Mouse (Mus musculus) bone marrow, adult 2 months (tissue): Measurements from ENCODE around the gene Klhdc1. TPM values are rescaled to one million over a fixed set of nuclear protein-coding genes. Genes with fewer than 3 reads are reported as not detected.

Experiments
- H3K27ac ChIP-seq: fragments of 200-500 bp; 2 replicates; pipeline ENCODE4 v1.5.1; 2012; ENCODE audit warnings: low read depth, mild to moderate bottlenecking, control low read depth, inconsistent platforms, low read length; ENCODE audit not compliant: control insufficient read depth, poor library complexity, insufficient read depth
- H3K4me1 ChIP-seq: fragments of 200-500 bp; 2 replicates; pipeline ENCODE4 v1.6.1; 2011; ENCODE audit warnings: low read length; ENCODE audit not compliant: control insufficient read depth, insufficient read depth
- H3K4me3 ChIP-seq: fragments of 200-500 bp; replicated peaks from 2 replicates; pipeline ENCODE3; 2011; ENCODE audit warnings: mild to moderate bottlenecking, low read depth, low read length, control low read depth; ENCODE audit not compliant: control insufficient read depth
- CTCF ChIP-seq: fragments of 200-500 bp; IDR thresholded peaks from 2 replicates; pipeline ENCODE4 v1.5.1; 2011; ENCODE audit warnings: low read length, control low read depth; ENCODE audit not compliant: control insufficient read depth, insufficient read depth
- POLR2A ChIP-seq: fragments of 200-500 bp; IDR thresholded peaks from 2 replicates; pipeline ENCODE4 v1.6.1; 2011; ENCODE audit warnings: low read depth, mild to moderate bottlenecking, control low read depth, low read length, borderline replicate concordance; ENCODE audit not compliant: control insufficient read depth
- WGBS: fragments of 180-500 bp; shearing (Covaris S2); methylation state at CpG from one replicate; pipeline ENCODE4 v1.1.7; 2018; 5-methylcytosine and 5-hydroxymethylcytosine counted together
- polyA plus RNA-seq: library from polyadenylated mRNA; stranded (reverse); fragments of >200 nt; gene quantifications from 2 replicates; pipeline ENCODE4 v1.2.4, GENCODE M21; 2011; ENCODE audit warnings: low replicate concordance; ENCODE audit not compliant: missing spikeins, insufficient read depth, insufficient read length

Gene Klhdc1
- polyA plus RNA-seq, 1 experiment, result not detected

GRCm38 (mm10) chr12:69279931-69280469 lies 39.0 kb downstream of the Klhdc1 start:
- Histone ChIP-seq H3K4me3 (no peak overlapping the region), H3K27ac (no peak overlapping the region), H3K4me1 (peaks cover 1% of the 10 kb centered on the region; the same call in 1 of the 2 replicates)
- WGBS, result 17% methylated on average over 1 of the region's 1 CpGs
- TF ChIP-seq CTCF (no peak), POLR2A (no peak)

GRCm38 (mm10) chr12:69280915-69281314 lies 39.9 kb downstream of the Klhdc1 start:
- no peak overlapping the region for H3K27ac ChIP-seq
- H3K4me1 ChIP-seq, result no peaks in the 10 kb centered on the region
- no peak for TF ChIP-seq CTCF
- TF ChIP-seq POLR2A, result no peak
- WGBS, result 89% methylated on average over 3 of the region's 3 CpGs
- no peak overlapping the region for H3K4me3 ChIP-seq

- 88% methylated on average over 7 of the region's 7 CpGs for WGBS
- no peak for TF ChIP-seq POLR2A
- TF ChIP-seq CTCF, result no peak
- H3K27ac ChIP-seq, result no peak overlapping the region
- no peaks in the 10 kb centered on the region for H3K4me1 ChIP-seq
- H3K4me3 ChIP-seq, result no peak overlapping the region
These were observed 42.2 kb downstream of the Klhdc1 start for GRCm38 (mm10) chr12:69283146-69283545.

- Histone ChIP-seq H3K4me1 (no peaks in the 10 kb centered on the region), H3K4me3 (no peak overlapping the region), H3K27ac (no peak overlapping the region)
- 68% methylated on average over 8 of the region's 8 CpGs for WGBS
- TF ChIP-seq CTCF (no peak), POLR2A (no peak)
These were observed 46.6 kb downstream of the Klhdc1 start for GRCm38 (mm10) chr12:69287535-69287934.

GRCm38 (mm10) chr12:69288699-69289098 lies 47.7 kb downstream of the Klhdc1 start:
- TF ChIP-seq POLR2A (no peak), CTCF (no peak)
- 80% methylated on average over 9 of the region's 9 CpGs for WGBS
- no peaks in the 10 kb centered on the region for H3K4me1 ChIP-seq
- no peak overlapping the region for H3K27ac ChIP-seq
- no peak overlapping the region for H3K4me3 ChIP-seq

GRCm38 (mm10) chr12:69292401-69292800 lies 51.4 kb downstream of the Klhdc1 start:
- Histone ChIP-seq H3K4me1 (peaks cover 1% of the 10 kb centered on the region; the same call in 1 of the 2 replicates), H3K27ac (no peak overlapping the region), H3K4me3 (no peak overlapping the region)
- no peak for TF ChIP-seq POLR2A
- TF ChIP-seq CTCF, result no peak
- 81% methylated on average over 6 of the region's 6 CpGs for WGBS

- whole genome bisulfite sequencing, result 56% methylated on average over 2 of the region's 2 CpGs
- TF ChIP-seq CTCF (no peak), POLR2A (no peak)
- Histone ChIP-seq H3K4me1 (peaks cover 1% of the 10 kb centered on the region), H3K27ac (peak overlapping the region; percentile 64), H3K4me3 (no peak overlapping the region)
These were observed 52.8 kb downstream of the Klhdc1 start for GRCm38 (mm10) chr12:69293815-69294214.

- H3K27ac ChIP-seq, result peak overlapping the region; percentile 54
- TF ChIP-seq CTCF, result no peak
- TF ChIP-seq POLR2A, result no peak
- no peak overlapping the region for H3K4me3 ChIP-seq
- 38% methylated on average over 2 of the region's 2 CpGs for WGBS
- H3K4me1 ChIP-seq, result peaks cover 1% of the 10 kb centered on the region
These were observed 54.0 kb downstream of the Klhdc1 start for GRCm38 (mm10) chr12:69294936-69295335.

GRCm38 (mm10) chr12:69295651-69296050 lies 54.7 kb downstream of the Klhdc1 start:
- 59% methylated on average over 4 of the region's 4 CpGs for WGBS
- no peak overlapping the region for H3K4me3 ChIP-seq
- peaks cover 1% of the 10 kb centered on the region for H3K4me1 ChIP-seq
- TF ChIP-seq CTCF (no peak), POLR2A (no peak)
- peak overlapping the region; percentile 22; the same call in 1 of the 2 replicates for H3K27ac ChIP-seq
